Mouse (Mus musculus) limb, embryonic 14.5 days (tissue): ENCODE measurements around the gene Sepsecs. TPM values are rescaled to one million over a fixed set of nuclear protein-coding genes. Genes with fewer than 3 reads are reported as not detected.
A peak's percentile ranks its signal among the peaks of the same experiment; 100 is the strongest.

Experiments
- ATAC-seq: fragments of 200-750 bp; cut with Nextera tagmentation; 2 replicates; pipeline ENCODE4 v1.8.0; 2017; ENCODE audit warnings: low read depth, moderate number of reproducible peaks, moderate TSS enrichment; ENCODE audit not compliant: low FRiP score
- DNase-seq: peaks from one replicate; pipeline ENCODE4 v3.0.0-alpha.2; 2015; ENCODE audit warnings: low spot score
- H3K27ac ChIP-seq: fragments of 300-500 bp; sonication (generic); replicated peaks from 2 replicates; pipeline ENCODE4 v1.5.1; 2014; ENCODE audit warnings: low read depth, mild to moderate bottlenecking, low read length, moderate library complexity, mixed read lengths
- H3K27me3 ChIP-seq: fragments of 300-500 bp; sonication (generic); 2 replicates; pipeline ENCODE4 v1.6.1; 2014; ENCODE audit warnings: low read length, mixed read lengths; ENCODE audit not compliant: control insufficient read depth, insufficient read depth
- H3K36me3 ChIP-seq: fragments of 300-500 bp; sonication (generic); 2 replicates; pipeline ENCODE4 v1.6.1; 2014; ENCODE audit warnings: mild to moderate bottlenecking, low read length, moderate library complexity, mixed read lengths; ENCODE audit not compliant: control insufficient read depth, insufficient read depth
- H3K4me1 ChIP-seq: fragments of 300-500 bp; sonication (generic); 2 replicates; pipeline ENCODE4 v1.6.1; 2014; ENCODE audit warnings: antibody characterized with exemption, low read length, mixed read lengths; ENCODE audit not compliant: control insufficient read depth, insufficient read depth
- H3K4me2 ChIP-seq: fragments of 300-500 bp; sonication (generic); replicated peaks from 2 replicates; pipeline ENCODE4 v1.6.1; 2014; ENCODE audit warnings: low read depth, mild to moderate bottlenecking, low read length, moderate library complexity; ENCODE audit not compliant: severe bottlenecking
- H3K4me3 ChIP-seq: fragments of 300-500 bp; sonication (generic); replicated peaks from 2 replicates; pipeline ENCODE4 v1.5.1; 2014; ENCODE audit warnings: low read length
- H3K9ac ChIP-seq: fragments of 300-500 bp; sonication (generic); 2 replicates; pipeline ENCODE4 v1.6.1; 2014; ENCODE audit warnings: mild to moderate bottlenecking, low read depth, low read length, moderate library complexity; ENCODE audit not compliant: severe bottlenecking
- H3K9me3 ChIP-seq: fragments of 300-500 bp; sonication (generic); 2 replicates; pipeline ENCODE4 v1.6.1; 2016; ENCODE audit warnings: low read length; ENCODE audit not compliant: control insufficient read depth
- POLR2A ChIP-seq: fragments of 200-500 bp; IDR thresholded peaks from 2 replicates; pipeline ENCODE4 v1.8.0; 2012; ENCODE audit warnings: inconsistent platforms, mild to moderate bottlenecking, moderate library complexity, borderline replicate concordance; ENCODE audit not compliant: insufficient read depth, insufficient read length; ENCODE audit errors: extremely low read depth
- WGBS: fragments of 180-500 bp; shearing (Covaris S2); extraction: QIAGEN DNeasy Blood & Tissue Kit; methylation state at CpG from one replicate; pipeline ENCODE4 v1.1.7; 2014; 5-methylcytosine and 5-hydroxymethylcytosine counted together
- polyA plus RNA-seq, 2 experiments: library from polyadenylated mRNA; depleted of rRNA in 1 of 2; stranded (reverse) in 1 of 2; unstranded in 1 of 2; fragments of >200 nt; fragmentation: Nextera tagmentation in 1 of 2; extraction: Ambion mirVana in 1 of 2; gene quantifications; 2 replicates each; pipeline versions ENCODE4 v1.2.1 to v1.2.3; 2012 to 2014

Sepsecs gene
- polyA plus RNA-seq, 2 experiments: 8.0 to 9.5 TPM

GRCm38 (mm10) chr5:52627713-52628112 lies 41.8 kb downstream of the Sepsecs start:
- H3K27ac ChIP-seq: no peak overlapping the region
- no peaks in the 10 kb centered on the region for H3K9me3 ChIP-seq
- ATAC-seq (no peak), DNase-seq (no peak)
- 91% methylated on average over 8 of the region's 8 CpGs for WGBS
- H3K36me3 ChIP-seq: no peaks in the 10 kb centered on the region
- no peak overlapping the region for H3K9ac ChIP-seq
- H3K4me3 ChIP-seq: no peak overlapping the region
- no peak for TF ChIP-seq POLR2A
- H3K4me1 ChIP-seq: no peaks in the 10 kb centered on the region
- H3K27me3 ChIP-seq: no peaks in the 10 kb centered on the region
- no peak overlapping the region for H3K4me2 ChIP-seq

DNA sequence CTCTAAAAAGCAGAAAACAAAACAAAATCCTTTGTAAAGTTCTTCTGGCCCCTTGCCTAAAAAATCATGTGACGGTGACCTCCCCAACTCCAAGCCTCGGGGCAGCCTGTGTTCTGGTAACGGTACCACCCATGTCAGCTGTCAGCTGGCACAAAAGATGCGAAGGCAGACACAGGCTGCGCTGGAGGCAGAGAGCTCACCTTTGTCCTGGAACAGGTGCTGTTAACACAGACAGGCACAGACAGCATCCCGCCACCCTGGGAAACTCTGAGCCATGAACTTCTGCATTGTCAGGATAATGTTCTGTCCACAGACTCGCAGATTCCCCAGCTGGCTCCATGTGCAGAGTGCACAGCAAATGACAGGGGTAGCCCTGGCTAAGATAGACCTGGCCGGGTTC lies 43.4 kb downstream of the Sepsecs start:
- H3K36me3 ChIP-seq: no peaks in the 10 kb centered on the region
- no peak; the same call in 1 of the 2 replicates for ATAC-seq
- H3K9me3 ChIP-seq: no peaks in the 10 kb centered on the region
- WGBS: 52% methylated on average over 8 of the region's 8 CpGs
- TF ChIP-seq POLR2A: no peak
- no peaks in the 10 kb centered on the region for H3K4me1 ChIP-seq
- H3K27ac ChIP-seq: no peak overlapping the region
- no peak for DNase-seq
- H3K9ac ChIP-seq: no peak overlapping the region
- 0 out of 2 replicates have a peak overlapping the region, but pooled peaks have one; percentile 8 for H3K4me2 ChIP-seq
- H3K27me3 ChIP-seq: no peaks in the 10 kb centered on the region
- no peak overlapping the region for H3K4me3 ChIP-seq

DNA sequence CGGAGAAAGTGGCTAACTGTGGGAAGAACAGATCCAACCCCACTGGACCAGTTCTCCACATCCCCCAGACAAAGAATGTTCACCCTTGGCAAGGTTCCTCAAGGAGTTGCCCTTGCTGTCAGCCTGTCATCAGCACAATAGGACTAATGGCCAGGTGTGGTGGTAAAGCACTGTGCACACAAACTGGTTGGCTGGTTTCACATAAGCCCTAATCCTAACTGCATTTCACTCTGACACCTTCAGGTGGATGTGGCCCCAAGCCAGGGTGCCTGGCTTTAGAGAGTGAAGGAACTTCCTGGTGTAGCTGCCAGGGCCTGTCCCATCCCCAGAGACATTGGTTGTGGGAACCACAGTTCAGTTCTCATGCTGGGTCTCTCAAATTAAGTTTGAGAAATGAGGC lies 44.6 kb downstream of the Sepsecs start:
- no peak for ATAC-seq
- no peak overlapping the region for H3K27ac ChIP-seq
- no peaks in the 10 kb centered on the region for H3K36me3 ChIP-seq
- WGBS: 58% methylated on average over 1 of the region's 1 CpGs
- no peak overlapping the region for H3K9ac ChIP-seq
- DNase-seq: no peak
- H3K9me3 ChIP-seq: no peaks in the 10 kb centered on the region
- H3K4me1 ChIP-seq: no peaks in the 10 kb centered on the region
- H3K4me3 ChIP-seq: no peak overlapping the region
- TF ChIP-seq POLR2A: no peak
- no peaks in the 10 kb centered on the region for H3K27me3 ChIP-seq
- H3K4me2 ChIP-seq: no peak overlapping the region

GRCm38 (mm10) chr5:52623099-52623498 lies 46.4 kb downstream of the Sepsecs start:
- H3K9ac ChIP-seq: no peak overlapping the region
- 0 out of 2 replicates have a peak, but pooled peaks cover 3% of the 10 kb centered on the region for H3K27me3 ChIP-seq
- ATAC-seq: no peak
- no peak overlapping the region for H3K27ac ChIP-seq
- peak; percentile 26 for DNase-seq
- H3K36me3 ChIP-seq: no peaks in the 10 kb centered on the region
- no peak for TF ChIP-seq POLR2A
- H3K4me2 ChIP-seq: no peak overlapping the region
- H3K4me3 ChIP-seq: no peak overlapping the region
- H3K9me3 ChIP-seq: no peaks in the 10 kb centered on the region
- peaks cover 4% of the 10 kb centered on the region; the same call in 1 of the 2 replicates for H3K4me1 ChIP-seq
- 47% methylated on average over 2 of the region's 2 CpGs for WGBS

- WGBS: under 1% methylated on average over 41 of the region's 41 CpGs
These were observed 50.9 kb downstream of the Sepsecs start for GRCm38 (mm10) chr5:52618348-52619270.

More at GRCm38 (mm10) chr5:52618348-52619270, 50.9 kb downstream of the Sepsecs start:
- no peaks in the 10 kb centered on the region for H3K36me3 ChIP-seq
- TF ChIP-seq POLR2A: no peak
- H3K27me3 ChIP-seq: 0 out of 2 replicates have a peak, but pooled peaks cover 17% of the 10 kb centered on the region
- H3K4me2 ChIP-seq: peak overlapping the region; percentile 79
- no peak overlapping the region for H3K27ac ChIP-seq
- peak overlapping the region; percentile 54 for H3K9ac ChIP-seq
- H3K4me3 ChIP-seq: peak overlapping the region; percentile 39
- no peaks in the 10 kb centered on the region for H3K9me3 ChIP-seq
- ATAC-seq (peak; percentile 60), DNase-seq (peak; percentile 41)
- H3K4me1 ChIP-seq: peaks cover 21% of the 10 kb centered on the region; the same call in 1 of the 2 replicates
